ENCODE assay signal across 8 mouse cellular contexts in genomic region chr2:13573408-13574065, GRCm38 (mm10). TPM values are rescaled to one million over a fixed set of nuclear protein-coding genes. Genes with fewer than 3 reads are reported as not detected.
DNase-seq lines count a peak whose midpoint lies in the region; ATAC-seq and TF ChIP-seq lines count a peak whose summit lies in the region.

TSS of gene Vim (plus strand) at chr2:13573927.

- H3K27ac ChIP-seq in hindbrain, embryonic 10.5 days, result peak within 1 kb of the TSS; percentile 98

- peak within 1 kb of the TSS; percentile 96 for H3K4me3 ChIP-seq in hindbrain, embryonic 10.5 days

- in situ Hi-C loops in Patski (cut with MboI; ENCODE audit: low pct_unique_long_range_greater_than_20kb), result loop anchor here (5.0 to 10.0 kb wide), 3 partner anchors 119 to 279 kb away; no protein-coding TSS in a partner anchor

- DNase-seq in Patski (ENCODE audit: low read depth, low spot score), result peak; percentile 98
- peak; percentile 14 for DNase-seq in cerebellum, adult 8-10 months
- peak; percentile 94 for DNase-seq in forelimb bud, embryonic 11.5 days (ENCODE audit: low read depth, low spot score)
- DNase-seq in hindbrain, embryonic 10.5 days (ENCODE audit: low spot score), result peak; percentile 95
- DNase-seq in layer of hippocampus, postnatal 10 days (ENCODE audit: low spot score in 2 of 2), result peak; percentile 72 to 81
- peak; percentile 87 for DNase-seq in lung, postnatal 25 days (ENCODE audit: low spot score)
- peak; percentile 25 to 39 for DNase-seq in right cerebral cortex, adult 2 months (ENCODE audit: low spot score in 2 of 2)
- DNase-seq in urinary bladder, postnatal 14 days (ENCODE audit: low spot score), result peak; percentile 87

- peaks cover 42% of the 10 kb centered on the region for H3K4me1 ChIP-seq in hindbrain, embryonic 10.5 days (replicated peaks)

- WGBS in hindbrain, embryonic 10.5 days, result under 1% methylated on average over 26 of the region's 26 CpGs

- H3K27me3 ChIP-seq in Patski, result no peaks in the 10 kb centered on the region
- H3K27me3 ChIP-seq in hindbrain, embryonic 10.5 days (ENCODE audit: insufficient read depth, poor library complexity, severe bottlenecking), result no peaks in the 10 kb centered on the region; the same call in 1 of the 2 replicates

- no peak for TF ChIP-seq CTCF in Patski (IDR thresholded peaks at IDR 0.05)

- peak; percentile 71 for ATAC-seq in Patski

- POLR2A ChIA-PET in Patski (lab: Charles Lee), result interaction anchor here (0.8 to 1.6 kb wide), 5 partner anchors 17 to 279 kb away, joined by 3 to 11 read pairs (median 4); partner anchors contain the start of gene Trdmt1

- H3K9me3 ChIP-seq in hindbrain, embryonic 10.5 days, result no peaks in the 10 kb centered on the region

- CTCF ChIA-PET in Patski (lab: Charles Lee), result interaction anchor here (1.2 to 6.0 kb wide), 7 partner anchors 14 to 298 kb away, joined by 3 to 34 read pairs (median 5); partner anchors contain the start of gene Trdmt1

- peaks cover 25% of the 10 kb centered on the region for H3K36me3 ChIP-seq in hindbrain, embryonic 10.5 days

RNA-seq across cellular contexts. Expression of gene Vim, which starts in this region (rescaled TPM):
- polyA plus RNA-seq in Patski (2021), result 2,775 TPM
- polyA plus RNA-seq in hindbrain, embryonic 10.5 days (2016; fragmentation: Nextera tagmentation; extraction: Ambion mirVana), result 1,007 and 1,152 TPM in 2 replicates
- 100 to 1,000 TPM; 132 to 142 TPM for total RNA-seq in layer of hippocampus, postnatal 10 days (2021)

Comparison
In these comparisons a context has a peak if more than half of its experiments do, and no peak if none do; other contexts are left out.
1. Peak in every context shown above with its lines: DNase-seq, ATAC-seq, H3K4me3 ChIP-seq and H3K27ac ChIP-seq.
2. DNase-seq: peak in every context shown above with its lines; median percentile 98 in Patski; 95 in hindbrain, embryonic 10.5 days; 94 in forelimb bud, embryonic 11.5 days; 87 in lung, postnatal 25 days; 87 in urinary bladder, postnatal 14 days; 76 in layer of hippocampus, postnatal 10 days; 32 in right cerebral cortex, adult 2 months; 14 in cerebellum, adult 8-10 months.